Mouse (Mus musculus): Measurements from ENCODE around the gene Ilkap. TPM values are rescaled to one million over a fixed set of nuclear protein-coding genes. Genes with fewer than 3 reads are reported as not detected.

The Ilkap gene
- polyA plus RNA-seq, 1 experiment, result 80.3 TPM

GRCm38 (mm10) chr1:91405406-91406169, 7.0 kb upstream of the Ilkap start:
- no peak overlapping the region for H3K4me3 ChIP-seq
- H3ac ChIP-seq (ENCODE audit: control insufficient read depth, insufficient read length), result no peak overlapping the region
- TF ChIP-seq TCF12 (IDR thresholded peaks at IDR 0.05; ENCODE audit: insufficient read depth, poor library complexity, severe bottlenecking), result no peak
- TF ChIP-seq MYOG (IDR thresholded peaks at IDR 0.05; ENCODE audit: control insufficient read depth in 1 of 3, insufficient read depth in 1 of 3, insufficient read length in 2 of 3, low read depth in 2 of 3), result no peak
- no peak for TF ChIP-seq E2F4 (IDR thresholded peaks at IDR 0.05; ENCODE audit: insufficient read depth)
- TF ChIP-seq TCF3 (IDR thresholded peaks at IDR 0.05; ENCODE audit: insufficient read length, low read depth), result no peak
- TF ChIP-seq REST (IDR thresholded peaks at IDR 0.05; ENCODE audit: insufficient read depth, insufficient read length), result no peak
- TF ChIP-seq MYOD1 (IDR thresholded peaks at IDR 0.05; ENCODE audit: control insufficient read depth in 1 of 3, insufficient read length in 2 of 3, low read depth in 2 of 3), result no peak
- TF ChIP-seq CEBPB (IDR thresholded peaks at IDR 0.05; ENCODE audit: insufficient read depth, poor library complexity, severe bottlenecking), result no peak
- no peak for TF ChIP-seq USF1 (IDR thresholded peaks at IDR 0.05; ENCODE audit: low read depth)
- no peak for TF ChIP-seq POLR2AphosphoS2 (IDR thresholded peaks at IDR 0.05; ENCODE audit: insufficient read length, low read depth)
- no peak for TF ChIP-seq POLR2A (IDR thresholded peaks at IDR 0.05; ENCODE audit: insufficient read length, low read depth)
- TF ChIP-seq MAX (IDR thresholded peaks at IDR 0.05; ENCODE audit: low read depth), result no peak
- TF ChIP-seq SRF (IDR thresholded peaks at IDR 0.05; ENCODE audit: control insufficient read depth, insufficient read length, low read depth), result no peak
- no peaks in the 10 kb centered on the region for H3K27me3 ChIP-seq (ENCODE audit: control insufficient read depth, insufficient read depth, insufficient read length)
- no peaks in the 10 kb centered on the region for H3K79me2 ChIP-seq (ENCODE audit: control insufficient read depth, insufficient read depth)
- no peaks in the 10 kb centered on the region for H3K36me3 ChIP-seq (ENCODE audit: control insufficient read depth, insufficient read depth)
- peak overlapping the region; percentile 24 for H3K4me2 ChIP-seq (ENCODE audit: low read depth)

GRCm38 (mm10) chr1:91404976-91405375, 6.4 kb upstream of the Ilkap start:
- Histone ChIP-seq H3K79me2 (ENCODE audit: control insufficient read depth, insufficient read depth) (no peaks in the 10 kb centered on the region), H3K36me3 (ENCODE audit: control insufficient read depth, insufficient read depth) (no peaks in the 10 kb centered on the region), H3K4me2 (ENCODE audit: low read depth) (no peak overlapping the region), H3ac (ENCODE audit: control insufficient read depth, insufficient read length) (no peak overlapping the region), H3K27me3 (ENCODE audit: control insufficient read depth, insufficient read depth, insufficient read length) (no peaks in the 10 kb centered on the region), H3K4me3 (no peak overlapping the region)
- TF ChIP-seq POLR2AphosphoS2 (IDR thresholded peaks at IDR 0.05; ENCODE audit: insufficient read length, low read depth) (no peak), MYOD1 (IDR thresholded peaks at IDR 0.05; ENCODE audit: control insufficient read depth in 1 of 3, insufficient read length in 2 of 3, low read depth in 2 of 3) (no peak), CEBPB (IDR thresholded peaks at IDR 0.05; ENCODE audit: insufficient read depth, poor library complexity, severe bottlenecking) (no peak), MAX (IDR thresholded peaks at IDR 0.05; ENCODE audit: low read depth) (no peak)

DNA sequence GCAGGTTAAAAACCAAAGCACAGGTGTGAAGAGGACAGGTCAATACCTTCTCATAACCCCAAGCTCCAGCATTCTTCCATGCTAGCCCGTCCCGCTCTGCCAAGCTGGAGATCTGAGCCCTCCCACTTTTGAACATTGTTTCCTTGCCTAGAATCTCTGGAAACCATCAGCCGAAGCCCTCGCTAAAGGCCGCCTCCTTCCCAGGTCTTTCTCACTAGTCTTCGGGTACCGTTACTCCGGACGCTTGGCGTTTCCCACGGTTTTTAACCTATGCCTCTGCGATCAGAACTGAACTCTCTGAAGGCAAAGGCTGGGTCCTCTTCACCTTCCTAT, 722 bp downstream of the Ilkap start:
- TF ChIP-seq TCF3 (IDR thresholded peaks at IDR 0.05; ENCODE audit: insufficient read length, low read depth) (no peak), E2F4 (IDR thresholded peaks at IDR 0.05; ENCODE audit: insufficient read depth) (no peak), USF1 (IDR thresholded peaks at IDR 0.05; ENCODE audit: low read depth) (no peak), MYOD1 (IDR thresholded peaks at IDR 0.05; ENCODE audit: control insufficient read depth in 1 of 3, insufficient read length in 2 of 3, low read depth in 2 of 3) (no peak), MYOG (IDR thresholded peaks at IDR 0.05; ENCODE audit: control insufficient read depth in 1 of 3, insufficient read depth in 1 of 3, insufficient read length in 2 of 3, low read depth in 2 of 3) (no peak), REST (IDR thresholded peaks at IDR 0.05; ENCODE audit: insufficient read depth, insufficient read length) (no peak), TCF12 (IDR thresholded peaks at IDR 0.05; ENCODE audit: insufficient read depth, poor library complexity, severe bottlenecking) (no peak), SRF (IDR thresholded peaks at IDR 0.05; ENCODE audit: control insufficient read depth, insufficient read length, low read depth) (no peak), POLR2A (IDR thresholded peaks at IDR 0.05; ENCODE audit: insufficient read length, low read depth) (no peak), MAX (IDR thresholded peaks at IDR 0.05; ENCODE audit: low read depth) (no peak), POLR2AphosphoS2 (IDR thresholded peaks at IDR 0.05; ENCODE audit: insufficient read length, low read depth) (no peak), CEBPB (IDR thresholded peaks at IDR 0.05; ENCODE audit: insufficient read depth, poor library complexity, severe bottlenecking) (no peak)
- peak overlapping the region; percentile 73 for H3K4me3 ChIP-seq
- H3K36me3 ChIP-seq (ENCODE audit: control insufficient read depth, insufficient read depth), result peaks cover 17% of the 10 kb centered on the region
- H3K27me3 ChIP-seq (ENCODE audit: control insufficient read depth, insufficient read depth, insufficient read length), result no peaks in the 10 kb centered on the region
- H3K4me2 ChIP-seq (ENCODE audit: low read depth), result peak overlapping the region; percentile 86
- H3K79me2 ChIP-seq (ENCODE audit: control insufficient read depth, insufficient read depth), result peaks cover 56% of the 10 kb centered on the region
- H3ac ChIP-seq (ENCODE audit: control insufficient read depth, insufficient read length), result peak overlapping the region; percentile 95

GRCm38 (mm10) chr1:91390369-91390768, 8.2 kb downstream of the Ilkap start:
- Histone ChIP-seq H3K36me3 (ENCODE audit: control insufficient read depth, insufficient read depth) (peaks cover 59% of the 10 kb centered on the region), H3ac (ENCODE audit: control insufficient read depth, insufficient read length) (no peak overlapping the region), H3K27me3 (ENCODE audit: control insufficient read depth, insufficient read depth, insufficient read length) (no peaks in the 10 kb centered on the region), H3K4me3 (no peak overlapping the region), H3K79me2 (ENCODE audit: control insufficient read depth, insufficient read depth) (peaks cover 51% of the 10 kb centered on the region), H3K4me2 (ENCODE audit: low read depth) (no peak overlapping the region)
- TF ChIP-seq MYOD1 (IDR thresholded peaks at IDR 0.05; ENCODE audit: control insufficient read depth in 1 of 3, insufficient read length in 2 of 3, low read depth in 2 of 3), result no peak
- no peak for TF ChIP-seq MAX (IDR thresholded peaks at IDR 0.05; ENCODE audit: low read depth)
- no peak for TF ChIP-seq MYOG (IDR thresholded peaks at IDR 0.05; ENCODE audit: control insufficient read depth in 1 of 3, insufficient read depth in 1 of 3, insufficient read length in 2 of 3, low read depth in 2 of 3)
- no peak for TF ChIP-seq CEBPB (IDR thresholded peaks at IDR 0.05; ENCODE audit: insufficient read depth, poor library complexity, severe bottlenecking)
- no peak for TF ChIP-seq TCF3 (IDR thresholded peaks at IDR 0.05; ENCODE audit: insufficient read length, low read depth)
- no peak for TF ChIP-seq REST (IDR thresholded peaks at IDR 0.05; ENCODE audit: insufficient read depth, insufficient read length)
- no peak for TF ChIP-seq POLR2AphosphoS2 (IDR thresholded peaks at IDR 0.05; ENCODE audit: insufficient read length, low read depth)
- no peak for TF ChIP-seq USF1 (IDR thresholded peaks at IDR 0.05; ENCODE audit: low read depth)
- TF ChIP-seq E2F4 (IDR thresholded peaks at IDR 0.05; ENCODE audit: insufficient read depth), result no peak
- no peak for TF ChIP-seq POLR2A (IDR thresholded peaks at IDR 0.05; ENCODE audit: insufficient read length, low read depth)
- TF ChIP-seq TCF12 (IDR thresholded peaks at IDR 0.05; ENCODE audit: insufficient read depth, poor library complexity, severe bottlenecking), result no peak
- no peak for TF ChIP-seq SRF (IDR thresholded peaks at IDR 0.05; ENCODE audit: control insufficient read depth, insufficient read length, low read depth)

Measured in myocyte (in vitro differentiated cells).